Mouse (Mus musculus) heart, embryonic 16.5 days (tissue): Measurements from ENCODE around the gene Pramel6. TPM values are rescaled to one million over a fixed set of nuclear protein-coding genes. Genes with fewer than 3 reads are reported as not detected.
"Not testable (repeated sequence)": the region's sequence is repeated elsewhere in the genome, so short reads cannot be mapped to it uniquely, and the experiment has no call there.

ENCODE experiments used
- ATAC-seq: fragments of 200-750 bp; cut with Nextera tagmentation; replicated peaks from 2 replicates; pipeline ENCODE4 v1.8.0; 2017; ENCODE audit warnings: moderate number of reproducible peaks; ENCODE audit not compliant: insufficient read depth, low FRiP score; ENCODE audit errors: extremely low read depth
- H3K27ac ChIP-seq: fragments of 300-500 bp; sonication (generic); 2 replicates; pipeline ENCODE4 v1.5.1; 2014; ENCODE audit warnings: mild to moderate bottlenecking, low read length, control low read depth, moderate library complexity
- H3K27me3 ChIP-seq: fragments of 300-500 bp; sonication (generic); 2 replicates; pipeline ENCODE4 v1.6.1; 2014; ENCODE audit warnings: low read length, mixed read lengths; ENCODE audit not compliant: control insufficient read depth, insufficient read depth
- H3K36me3 ChIP-seq: fragments of 300-500 bp; sonication (generic); 2 replicates; pipeline ENCODE4 v1.6.1; 2014; ENCODE audit not compliant: control insufficient read depth, insufficient read depth
- H3K4me1 ChIP-seq: fragments of 300-500 bp; sonication (generic); 2 replicates; pipeline ENCODE4 v1.6.1; 2014; ENCODE audit warnings: low read length, mixed read lengths; ENCODE audit not compliant: control insufficient read depth, insufficient read depth
- H3K4me2 ChIP-seq: fragments of 300-500 bp; sonication (generic); 2 replicates; pipeline ENCODE4 v1.6.1; 2014; ENCODE audit warnings: low read depth, mild to moderate bottlenecking, control low read depth, low read length
- H3K4me3 ChIP-seq: fragments of 300-500 bp; sonication (generic); 2 replicates; pipeline ENCODE4 v1.5.1; 2014; ENCODE audit warnings: mild to moderate bottlenecking, control low read depth, low read length
- H3K9ac ChIP-seq: fragments of 300-500 bp; sonication (generic); 2 replicates; pipeline ENCODE4 v1.6.1; 2014; ENCODE audit warnings: low read length, control low read depth
- H3K9me3 ChIP-seq: fragments of 300-500 bp; sonication (generic); replicated peaks from 2 replicates; pipeline ENCODE4 v1.6.1; 2016; ENCODE audit warnings: low read length; ENCODE audit not compliant: control insufficient read depth
- WGBS: fragments of 180-500 bp; shearing (Covaris S2); extraction: QIAGEN DNeasy Blood & Tissue Kit; methylation state at CpG from one replicate; pipeline ENCODE4 v1.1.7; 2014; 5-methylcytosine and 5-hydroxymethylcytosine counted together
- polyA plus RNA-seq: library from polyadenylated mRNA; unstranded; fragments of >200 nt; fragmentation: Nextera tagmentation; extraction: Ambion mirVana; gene quantifications from 2 replicates; pipeline ENCODE4 v1.2.1, GENCODE M21; 2015

Gene Pramel6
- polyA plus RNA-seq, 1 experiment from 2014 or later, result not detected

DNA sequence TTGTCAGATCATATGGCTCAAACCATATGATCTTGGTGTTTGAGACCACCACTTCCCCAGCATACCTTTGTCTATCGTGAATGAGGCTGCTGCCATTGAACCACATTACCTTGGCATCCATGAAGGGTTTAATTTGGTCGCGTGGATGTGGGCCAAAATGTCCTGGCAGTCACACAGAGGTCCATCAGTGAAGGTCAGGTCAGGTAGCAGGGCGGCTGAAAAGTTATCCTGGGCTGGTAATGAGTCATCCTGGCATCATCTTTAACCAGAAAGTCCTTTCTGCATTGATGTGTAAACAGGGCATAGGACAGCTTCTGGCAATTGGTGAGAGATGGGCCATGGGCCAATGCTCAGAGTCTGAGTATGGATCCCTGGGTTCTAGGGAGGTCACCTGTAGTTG lies 14.3 kb downstream of the Pramel6 start:
- Histone ChIP-seq H3K4me3 (no peak overlapping the region), H3K36me3 (no peaks in the 10 kb centered on the region), H3K27me3 (no peaks in the 10 kb centered on the region), H3K9me3 (0 out of 2 replicates have a peak, but pooled peaks cover 4% of the 10 kb centered on the region), H3K27ac (no peak overlapping the region), H3K9ac (no peak overlapping the region), H3K4me2 (no peak overlapping the region), H3K4me1 (no peaks in the 10 kb centered on the region)
- ATAC-seq, result no peak
- 78% methylated on average over 4 of the region's 4 CpGs for WGBS

DNA sequence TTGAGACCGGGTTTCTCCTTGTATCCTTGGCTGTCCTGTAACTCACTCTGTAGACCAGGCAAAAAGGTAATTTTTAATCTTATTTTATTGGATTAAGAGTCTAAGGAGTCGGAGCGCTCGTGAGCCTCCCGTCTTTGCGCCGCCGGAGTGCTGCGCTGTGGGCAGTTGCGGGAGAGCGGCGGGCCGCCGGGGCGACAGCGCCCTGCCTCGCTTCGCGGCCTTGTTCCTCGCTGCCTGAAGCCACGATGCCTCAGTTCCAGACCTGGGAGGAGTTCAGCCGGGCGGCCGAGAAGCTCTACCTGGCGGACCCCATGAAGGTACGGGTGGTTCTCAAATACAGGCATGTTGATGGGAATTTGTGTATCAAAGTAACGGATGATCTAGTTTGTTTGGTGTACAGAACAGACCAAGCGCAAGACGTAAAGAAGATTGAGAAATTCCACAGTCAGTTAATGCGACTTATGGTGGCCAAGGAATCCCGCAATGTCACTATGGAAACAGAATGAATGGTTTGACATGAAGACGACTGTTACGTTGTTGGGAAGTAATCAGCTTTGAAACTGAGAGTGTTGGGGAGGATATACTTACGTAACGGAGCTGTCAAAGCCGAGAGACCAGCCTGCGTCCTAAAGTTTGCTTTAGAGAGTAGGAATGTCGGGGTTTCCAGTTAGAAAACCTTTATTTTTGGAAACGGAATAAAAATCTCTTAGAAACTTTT lies 19.7 kb downstream of the Pramel6 start:
- WGBS, result 27% methylated on average over 38 of the region's 39 CpGs
- not testable (repeated sequence) for H3K27me3 ChIP-seq, H3K27ac ChIP-seq, ATAC-seq, H3K9me3 ChIP-seq, H3K4me1 ChIP-seq, H3K36me3 ChIP-seq, H3K9ac ChIP-seq
- Histone ChIP-seq H3K4me2 (peak overlapping the region; percentile 53), H3K4me3 (peak overlapping the region; percentile 23)

DNA sequence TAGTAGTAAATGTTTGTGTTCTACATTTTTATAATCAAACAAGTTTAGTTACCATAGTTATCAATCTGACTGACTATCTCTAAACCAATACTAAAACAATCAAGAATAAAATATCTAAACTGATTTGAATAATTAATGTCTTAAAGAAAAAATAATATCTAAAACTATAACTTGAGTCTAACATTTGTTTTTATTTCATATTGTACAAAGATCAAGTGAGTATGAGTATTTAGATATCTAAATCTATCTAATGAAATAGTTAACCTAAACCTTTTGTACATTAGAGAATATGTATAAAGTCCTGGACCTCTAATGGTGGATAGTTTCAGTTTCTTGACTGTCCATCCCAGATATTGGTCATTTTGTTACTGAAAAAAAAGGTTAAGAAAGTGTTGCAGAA lies 25.1 kb downstream of the Pramel6 start, which contains the start of gene Olfr153:
Gene Olfr153 (plus strand): TSS at position 301 of the 400 bp plus-strand sequence.
- ATAC-seq, result no peak
- H3K27me3 ChIP-seq, result no peaks in the 10 kb centered on the region
- no peak within 1 kb of the TSS for H3K9ac ChIP-seq

DNA sequence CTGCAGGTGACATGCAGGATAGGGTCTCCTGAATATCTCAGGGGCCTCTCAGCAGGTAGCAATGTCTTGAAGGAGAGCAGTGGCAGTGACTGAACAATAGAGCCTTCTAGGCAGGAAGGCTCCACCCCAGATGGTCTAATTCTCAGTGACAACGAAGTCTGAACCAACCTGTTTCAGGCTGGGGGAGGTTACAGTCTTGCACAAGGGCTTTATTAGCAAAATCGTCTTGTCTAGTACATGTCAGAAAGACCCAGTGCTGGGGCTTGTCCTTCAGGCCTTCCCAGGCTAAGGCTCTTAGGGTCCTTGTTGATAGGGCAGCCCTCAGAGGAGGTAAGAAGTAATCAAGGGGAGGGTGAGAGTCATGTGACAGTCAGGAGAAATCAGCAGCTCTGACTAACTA lies 28.5 kb downstream of the Pramel6 start:
- Histone ChIP-seq H3K4me2 (no peak overlapping the region), H3K36me3 (no peaks in the 10 kb centered on the region), H3K4me1 (no peaks in the 10 kb centered on the region), H3K27me3 (no peaks in the 10 kb centered on the region), H3K27ac (no peak overlapping the region), H3K9ac (no peak overlapping the region), H3K9me3 (no peaks in the 10 kb centered on the region), H3K4me3 (no peak overlapping the region)
- no peak for ATAC-seq
- WGBS, result 58% methylated on average over 2 of the region's 2 CpGs

More for the DNA sequence above, 25.1 kb downstream of the Pramel6 start, which contains the start of gene Olfr153:
- Histone ChIP-seq H3K9me3 (no peaks in the 10 kb centered on the region), H3K36me3 (no peaks in the 10 kb centered on the region), H3K4me2 (no peak within 1 kb of the TSS), H3K4me1 (no peaks in the 10 kb centered on the region), H3K27ac (no peak within 1 kb of the TSS), H3K4me3 (no peak within 1 kb of the TSS)

DNA sequence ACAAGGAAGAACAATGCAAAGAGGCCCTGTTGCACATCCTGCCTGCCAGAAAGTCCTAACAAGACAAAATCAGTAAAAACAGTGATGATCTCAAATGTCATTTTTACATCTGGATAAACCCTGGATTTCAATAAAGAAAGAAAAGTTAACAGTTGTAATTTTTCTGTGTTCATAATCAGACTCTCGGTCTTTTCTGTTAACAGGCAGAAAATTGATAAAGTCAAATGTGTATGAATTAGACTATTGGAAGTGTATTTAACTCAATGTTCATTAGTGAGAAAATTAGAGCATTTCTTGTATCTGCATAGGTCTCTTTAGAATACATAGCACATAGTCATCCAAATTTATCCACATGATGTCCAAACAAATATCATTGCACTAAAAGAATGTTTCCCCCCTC lies 39.1 kb downstream of the Pramel6 start, which contains the start of gene Olfr1128:
Gene Olfr1128 (minus strand): TSS at position 101 of the 400 bp plus-strand sequence.
- Histone ChIP-seq H3K4me2 (no peak within 1 kb of the TSS), H3K36me3 (no peaks in the 10 kb centered on the region), H3K9ac (no peak within 1 kb of the TSS), H3K4me3 (no peak within 1 kb of the TSS), H3K27me3 (no peaks in the 10 kb centered on the region), H3K9me3 (no peaks in the 10 kb centered on the region), H3K4me1 (no peaks in the 10 kb centered on the region), H3K27ac (no peak within 1 kb of the TSS)
- WGBS, result 84% methylated on average over 1 of the region's 1 CpGs
- no peak for ATAC-seq

Other genes with a start within 250 kb of the Pramel6 start
- not detected in 2 replicates for gene Olfr1116, start 239.0 kb upstream of the Pramel6 start, polyA plus RNA-seq
- not detected in 2 replicates for gene Olfr1118, start 199.0 kb upstream of the Pramel6 start, polyA plus RNA-seq
- not detected in 2 replicates for gene Olfr1120, start 151.8 kb upstream of the Pramel6 start, polyA plus RNA-seq
- gene Olfr1121, start 136.7 kb upstream of the Pramel6 start, polyA plus RNA-seq, result not detected in 2 replicates
- gene Olfr1122, start 120.7 kb upstream of the Pramel6 start, polyA plus RNA-seq, result not detected in 2 replicates
- gene Olfr1123, start 89.9 kb upstream of the Pramel6 start, polyA plus RNA-seq, result not detected in 2 replicates
- gene Olfr1124, start 76.3 kb upstream of the Pramel6 start, polyA plus RNA-seq, result not detected in 2 replicates
- not detected in 2 replicates for gene Olfr1126, start 52.6 kb upstream of the Pramel6 start, polyA plus RNA-seq
- not detected in 2 replicates for gene Pramel7, start 9.5 kb upstream of the Pramel6 start, polyA plus RNA-seq
- gene Olfr153, start 25.2 kb downstream of the Pramel6 start, polyA plus RNA-seq, result not detected in 2 replicates
- not detected in 2 replicates for gene Olfr1128, start 39.0 kb downstream of the Pramel6 start, polyA plus RNA-seq
- gene Olfr1129, start 67.3 kb downstream of the Pramel6 start, polyA plus RNA-seq, result not detected in 2 replicates
- gene Olfr1130, start 99.6 kb downstream of the Pramel6 start, polyA plus RNA-seq, result not detected in 2 replicates
- gene Olfr1131, start 120.5 kb downstream of the Pramel6 start, polyA plus RNA-seq, result not detected in 2 replicates
- not detected in 2 replicates for gene Olfr1132, start 131.0 kb downstream of the Pramel6 start, polyA plus RNA-seq
- gene Olfr1133, start 140.8 kb downstream of the Pramel6 start, polyA plus RNA-seq, result not detected in 2 replicates
- gene Olfr1134, start 151.9 kb downstream of the Pramel6 start, polyA plus RNA-seq, result not detected in 2 replicates
- not detected in 2 replicates for gene Olfr1135, start 167.1 kb downstream of the Pramel6 start, polyA plus RNA-seq
- gene Olfr1136, start 187.4 kb downstream of the Pramel6 start, polyA plus RNA-seq, result not detected in 2 replicates
- not detected in 2 replicates for gene Olfr1137, start 206.6 kb downstream of the Pramel6 start, polyA plus RNA-seq
- gene Olfr1138, start 233.4 kb downstream of the Pramel6 start, polyA plus RNA-seq, result not detected in 2 replicates
- not detected in 2 replicates for gene Olfr1140, start 237.2 kb downstream of the Pramel6 start, polyA plus RNA-seq
- gene Olfr1141, start 247.4 kb downstream of the Pramel6 start, polyA plus RNA-seq, result not detected in 2 replicates